Mouse (Mus musculus) cerebellum, postnatal 36 days (tissue): ENCODE measurements at regions not wholly inside any gene's neighbourhood (a gene's known extent, or its start where the extent isn't known, plus 50 kb on each side); places are given as distances from the start of the nearest gene placed in this dataset.

Source experiments
- DNase-seq, 2 experiments: peaks; one replicate each; pipeline ENCODE4 v3.0.0; 2021 to 2022; ENCODE audit warnings: mixed read lengths in 2 of 2

GRCm38 (mm10) chr5:106320039-106320438 lies 137.9 kb downstream of the Barhl2 start:
- DNase-seq, result no peak

DNA sequence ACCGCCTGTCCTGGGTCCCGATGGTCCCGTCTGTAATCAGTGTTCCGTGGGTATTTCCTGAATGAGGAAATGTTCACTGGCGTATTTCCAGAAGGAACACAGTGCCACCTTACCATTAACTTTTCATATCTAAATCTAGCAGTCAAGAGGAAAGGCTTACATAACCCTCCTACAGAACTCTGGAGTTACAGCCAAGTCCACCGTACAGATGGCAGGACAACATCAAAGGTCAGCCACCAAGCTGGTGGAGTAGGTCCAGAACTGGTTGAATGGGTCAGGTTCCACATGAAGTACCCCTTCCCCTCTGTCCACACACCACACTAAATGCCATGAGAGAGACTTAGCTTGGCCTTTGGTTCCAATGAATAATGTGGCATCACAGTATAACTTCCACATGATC lies 139.7 kb downstream of the Barhl2 start:
- no peak for DNase-seq

- no peak for DNase-seq
Observed at GRCm38 (mm10) chr5:106313874-106314273, 144.1 kb downstream of the Barhl2 start.

- no peak for DNase-seq
Observed at GRCm38 (mm10) chr5:106301372-106301771, 156.6 kb downstream of the Barhl2 start.

DNA sequence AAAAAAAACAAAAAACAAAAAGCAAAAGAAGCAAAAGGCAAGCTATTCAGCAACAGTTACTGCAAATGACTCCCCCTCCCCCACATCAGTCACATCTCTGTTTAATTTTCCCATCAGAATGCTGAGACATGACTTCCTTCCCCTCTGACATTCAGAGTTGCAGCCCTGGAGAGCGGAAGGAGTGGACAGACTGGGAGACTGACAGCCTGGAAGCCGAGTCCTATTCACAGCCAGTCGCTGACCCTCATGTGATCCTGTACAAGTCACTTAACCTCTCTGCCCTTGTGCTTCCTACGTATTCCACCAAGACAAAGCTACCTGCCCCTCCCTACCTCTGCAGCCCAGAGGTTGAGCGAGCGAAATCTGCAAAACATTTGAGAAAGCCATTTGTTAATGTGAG lies 161.2 kb downstream of the Barhl2 start:
- DNase-seq, result no peak

- DNase-seq, result no peak
Observed at GRCm38 (mm10) chr5:106295993-106296392, 162.0 kb downstream of the Barhl2 start.

- no peak for DNase-seq
Observed at GRCm38 (mm10) chr5:106295538-106295937, 162.4 kb downstream of the Barhl2 start.

DNA sequence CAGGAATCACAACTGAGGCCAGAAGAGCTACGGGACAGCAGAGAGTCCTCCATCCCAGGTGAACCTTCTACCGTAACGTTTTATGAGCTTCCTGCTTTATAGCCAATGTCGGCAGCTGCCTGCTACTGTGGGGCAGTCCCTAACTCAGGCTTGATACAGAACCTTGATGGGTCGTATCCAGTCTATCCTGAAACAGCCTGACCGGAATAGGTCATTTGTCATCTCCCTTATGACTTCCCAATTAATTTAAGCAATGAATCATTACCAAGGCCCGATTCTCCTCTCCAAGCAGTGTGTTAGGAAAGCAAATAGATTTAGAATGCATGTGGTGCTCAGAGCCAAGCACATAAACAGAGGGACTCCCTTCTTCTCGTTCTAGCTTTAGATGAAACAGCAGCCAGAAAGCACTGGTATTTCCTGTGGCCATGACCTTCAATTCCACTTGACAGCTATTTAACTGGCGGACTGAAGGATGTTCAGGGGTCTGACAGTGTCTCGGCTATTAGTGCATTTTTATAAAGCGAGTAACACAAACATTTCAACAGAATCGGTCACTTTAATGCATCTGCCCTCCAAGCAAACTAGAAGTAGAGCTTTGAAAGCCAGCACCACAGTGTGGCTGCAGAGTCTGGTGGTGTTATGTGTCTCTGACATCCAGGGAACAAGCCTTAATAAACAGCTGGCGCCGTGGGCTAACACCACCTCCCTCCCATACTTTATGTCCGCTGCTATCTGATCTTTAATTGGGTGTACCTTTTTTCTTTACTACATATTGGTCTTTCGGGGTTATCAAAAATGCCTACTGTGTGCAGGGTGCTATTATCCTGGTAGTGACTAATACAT lies 165.4 kb downstream of the Barhl2 start:
- no peak for DNase-seq

GRCm38 (mm10) chr5:106285152-106285551 lies 172.8 kb downstream of the Barhl2 start:
- no peak for DNase-seq

GRCm38 (mm10) chr5:106284731-106285130 lies 173.2 kb downstream of the Barhl2 start:
- no peak for DNase-seq

- no peak for DNase-seq
Observed at GRCm38 (mm10) chr5:106282646-106283045, 175.3 kb downstream of the Barhl2 start.

- DNase-seq, result peak in 1 of 2 experiments; percentile 24
Observed at GRCm38 (mm10) chr5:106277786-106278185, 180.2 kb downstream of the Barhl2 start.

- DNase-seq, result peak; percentile 87
Observed at GRCm38 (mm10) chr5:106277231-106277630, 180.7 kb downstream of the Barhl2 start.

DNA sequence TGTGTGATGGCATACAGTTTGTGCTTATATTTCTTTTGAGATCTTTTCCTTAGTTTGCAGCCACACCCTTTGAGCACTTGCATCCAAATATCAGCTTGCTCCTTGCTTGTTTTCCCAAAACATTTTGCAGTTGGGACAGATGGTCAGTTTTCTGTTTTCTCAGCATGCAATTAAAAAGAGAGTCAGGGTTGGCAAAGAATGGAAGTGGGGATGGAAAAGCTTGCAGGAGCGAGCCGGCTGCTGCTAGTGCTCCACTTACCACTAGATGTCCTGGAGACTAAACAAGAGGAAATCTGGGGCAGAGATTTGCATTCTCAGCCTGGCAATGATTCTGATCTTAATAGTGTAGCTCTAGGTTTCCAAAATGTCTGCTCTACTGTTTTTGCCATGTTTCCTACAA lies 181.8 kb downstream of the Barhl2 start:
- peak; percentile 79 to 85 for DNase-seq

GRCm38 (mm10) chr5:106274617-106275016 lies 183.3 kb downstream of the Barhl2 start:
- peak; percentile 21 to 24 for DNase-seq

DNA sequence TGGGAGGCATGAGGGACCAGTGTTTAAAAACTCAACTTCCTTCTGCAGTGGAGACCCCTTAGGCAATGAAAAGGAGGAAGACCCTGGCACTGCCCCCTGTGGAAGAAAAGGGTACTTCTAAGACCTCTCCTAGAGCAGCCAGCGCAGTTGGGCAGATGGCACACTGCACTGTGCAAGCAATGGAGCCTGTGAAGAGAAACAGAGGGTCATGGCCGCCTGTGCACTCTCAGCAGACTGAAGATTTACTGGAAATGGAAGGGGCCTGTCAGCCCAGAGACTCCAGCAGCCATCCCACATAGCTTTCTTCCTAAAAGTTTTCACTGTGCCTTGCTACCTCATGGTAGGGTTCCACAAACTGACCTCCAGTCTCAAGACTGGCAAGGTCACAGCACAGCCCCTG lies 193.4 kb downstream of the Barhl2 start:
- no peak for DNase-seq

GRCm38 (mm10) chr5:106257179-106257578 lies 200.8 kb downstream of the Barhl2 start:
- no peak for DNase-seq

GRCm38 (mm10) chr5:106229154-106229553 lies 228.8 kb downstream of the Barhl2 start:
- DNase-seq, result peak in 1 of 2 experiments; percentile 12

DNA sequence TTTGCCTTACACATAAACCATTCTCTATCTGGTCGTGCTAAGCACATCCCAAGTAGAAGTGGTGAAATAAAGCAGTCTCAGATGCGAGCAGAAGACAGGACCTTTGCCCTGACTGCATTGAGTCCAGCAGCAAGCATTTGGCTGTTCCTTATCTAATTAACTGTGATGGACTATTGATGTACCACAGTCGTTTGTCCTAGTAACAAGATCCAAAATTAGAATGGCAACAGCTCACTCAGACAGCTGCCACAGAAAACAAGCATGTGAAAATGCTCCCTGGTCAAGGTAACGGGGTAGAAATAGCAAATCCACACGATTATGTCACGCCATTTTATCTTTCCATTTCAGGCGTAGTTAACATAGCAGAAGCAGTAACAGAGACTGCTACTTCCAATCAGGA lies 233.8 kb downstream of the Barhl2 start:
- no peak for DNase-seq

DNA sequence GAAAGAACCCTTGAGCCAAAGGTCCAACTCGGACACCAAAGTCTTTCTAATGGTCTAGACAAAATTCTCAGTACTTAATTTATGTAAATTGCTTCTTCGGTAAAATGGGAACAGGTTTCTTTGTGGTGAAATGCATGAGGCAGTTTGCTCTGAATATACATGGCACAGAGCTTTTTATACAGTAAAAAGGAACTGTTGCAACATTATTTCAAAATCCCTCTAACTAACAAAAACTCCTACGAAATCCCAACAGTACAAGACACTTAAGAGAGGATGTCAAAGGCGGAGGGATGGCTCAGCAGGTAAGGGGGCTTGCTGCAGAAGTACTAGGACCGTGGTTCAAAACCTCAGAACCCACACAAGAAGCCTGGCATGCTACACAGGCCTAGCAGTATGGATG lies 248.4 kb downstream of the Barhl2 start:
- no peak for DNase-seq

GRCm38 (mm10) chr5:106207706-106208105 lies 250.3 kb downstream of the Barhl2 start:
- no peak for DNase-seq

DNA sequence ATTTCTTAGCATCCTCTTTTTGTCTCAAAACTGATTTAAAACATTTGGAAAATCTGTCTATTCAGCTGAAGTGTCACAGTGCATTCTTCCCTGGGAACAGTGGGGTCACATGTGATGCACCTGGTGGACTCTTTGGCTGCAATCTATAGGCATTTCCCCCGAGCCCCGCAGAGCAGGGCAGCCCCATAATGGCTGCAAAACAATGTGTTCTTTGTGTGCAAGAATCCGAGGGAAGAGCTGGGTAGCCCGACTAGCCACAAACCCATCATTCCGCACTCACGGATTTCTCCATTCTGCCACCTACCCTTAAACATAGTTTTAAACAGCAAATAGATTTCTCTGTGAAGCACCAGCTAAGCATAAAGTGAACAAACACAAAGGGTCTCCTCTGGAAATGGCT lies 252.2 kb downstream of the Barhl2 start:
- DNase-seq, result no peak

GRCm38 (mm10) chr5:106200631-106201030 lies 257.3 kb downstream of the Barhl2 start:
- DNase-seq, result no peak

- DNase-seq, result no peak
Observed at GRCm38 (mm10) chr5:106199061-106199460, 258.9 kb downstream of the Barhl2 start.

DNA sequence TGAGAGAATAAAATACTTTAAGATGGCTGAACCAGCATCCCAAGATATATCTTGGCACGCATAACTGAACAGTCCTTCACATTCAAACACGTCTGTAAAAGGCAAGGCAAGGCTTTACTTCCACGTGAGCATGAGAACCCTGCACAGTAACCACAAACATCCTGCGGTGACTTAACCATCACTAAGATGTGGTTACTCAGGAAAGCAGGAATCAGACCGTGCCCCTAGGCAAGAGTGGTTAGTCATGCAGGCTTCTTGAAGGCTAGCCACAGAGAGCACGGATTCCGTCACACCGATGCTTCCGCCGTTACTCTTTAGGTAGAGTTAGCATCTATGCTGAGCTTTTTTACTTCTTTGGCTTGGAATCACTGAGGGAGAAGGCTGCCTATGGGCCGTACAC lies 266.8 kb downstream of the Barhl2 start:
- DNase-seq, result no peak
